Comparison of ENCODE assay signal across 18 mouse cellular contexts in genomic region chr11:121734892-121735291, GRCm38 (mm10). TPM values are rescaled to one million over a fixed set of nuclear protein-coding genes. Genes with fewer than 3 reads are reported as not detected.
DNase-seq lines count a peak whose midpoint lies in the region; ATAC-seq lines count a peak whose summit lies in the region.
"Had no signal": no experiment of that assay in that cellular context is flagged by ENCODE, and none has a peak within 500 bp of the region (broad histone marks: within the 10 kb centered on the region; RNA-seq: fewer than 3 reads in every experiment).

No protein-coding gene starts in this region.

- no peaks in the 10 kb centered on the region for H3K4me1 ChIP-seq in heart, embryonic 10.5 days
- H3K4me1 ChIP-seq in megakaryocyte, embryonic 14.5 days = peaks cover 15% of the 10 kb centered on the region
- H3K4me1 ChIP-seq: forebrain, embryonic 15.5 days; heart, embryonic 15.5 days; intestine, embryonic 15.5 days had no signal

- intact Hi-C loops in heart, postnatal 14 days (cut with DNase I) = no loop called here

- H3K36me3 ChIP-seq in heart, embryonic 10.5 days = no peaks in the 10 kb centered on the region
- H3K36me3 ChIP-seq in megakaryocyte, embryonic 14.5 days (replicated peaks; ENCODE audit: low read length) = no peaks in the 10 kb centered on the region
- H3K36me3 ChIP-seq: embryonic facial prominence, embryonic 12.5 days; forebrain, embryonic 15.5 days; heart, embryonic 15.5 days; hindbrain, embryonic 10.5 days; intestine, embryonic 15.5 days had no signal

- no peaks in the 10 kb centered on the region for H3K9me3 ChIP-seq in heart, embryonic 10.5 days
- H3K9me3 ChIP-seq in megakaryocyte, embryonic 14.5 days = peaks cover 9% of the 10 kb centered on the region
- H3K9me3 ChIP-seq: embryonic facial prominence, embryonic 12.5 days; forebrain, embryonic 15.5 days; heart, embryonic 15.5 days; hindbrain, embryonic 10.5 days; intestine, embryonic 15.5 days had no signal

- H3K27me3 ChIP-seq in heart, embryonic 10.5 days (ENCODE audit: insufficient read depth, poor library complexity, severe bottlenecking) = no peaks in the 10 kb centered on the region
- peaks cover 36% of the 10 kb centered on the region for H3K27me3 ChIP-seq in megakaryocyte, embryonic 14.5 days (replicated peaks)
- H3K27me3 ChIP-seq: embryonic facial prominence, embryonic 12.5 days; forebrain, embryonic 15.5 days; heart, embryonic 15.5 days; intestine, embryonic 15.5 days had no signal

- ATAC-seq in megakaryocyte, adult 5-6 weeks (ENCODE audit: poor library complexity, severe bottlenecking) = no peak
- ATAC-seq: forebrain, embryonic 15.5 days; intestine, embryonic 15.5 days had no signal

- peak; percentile 52 for DNase-seq in heart, embryonic 10.5 days (ENCODE audit: low spot score)
- no peak for DNase-seq in heart, postnatal 14 days
- DNase-seq in brain, adult 2 months (ENCODE audit: low read depth, low spot score) = peak; percentile 16
- DNase-seq in right cerebral cortex, adult 18-20 months = no peak
- DNase-seq in embryo, embryonic 11 days = no peak
- DNase-seq: adrenal gland, postnatal 14 days; cerebellum, adult 11 months; cerebellum, adult 8-10 months; cerebellum, postnatal 14 days; gastrocnemius, postnatal 10 days had no signal

- H3K27ac ChIP-seq in heart, embryonic 10.5 days = no peak overlapping the region
- H3K27ac ChIP-seq: embryonic facial prominence, embryonic 12.5 days; forebrain, embryonic 15.5 days; heart, embryonic 15.5 days; hindbrain, embryonic 10.5 days; hindbrain, embryonic 14.5 days; intestine, embryonic 15.5 days had no signal

- 27% methylated on average over 1 of the region's 1 CpGs for WGBS in heart, embryonic 10.5 days

- no peak overlapping the region for H3K4me3 ChIP-seq in heart, embryonic 10.5 days
- H3K4me3 ChIP-seq in megakaryocyte, embryonic 14.5 days (replicated peaks) = peak overlapping the region; percentile 33
- H3K4me3 ChIP-seq: embryonic facial prominence, embryonic 12.5 days; forebrain, embryonic 15.5 days; heart, embryonic 15.5 days; hindbrain, embryonic 10.5 days; intestine, embryonic 15.5 days had no signal

RNA-seq across cellular contexts. Expression of gene Metrnl, which starts 33.5 kb away (rescaled TPM):
- 6.3 and 6.4 TPM in 2 replicates for polyA plus RNA-seq in heart, embryonic 10.5 days (2016; fragmentation: Nextera tagmentation; extraction: Ambion mirVana)
- total RNA-seq in heart, postnatal 14 days (2021) = 10 to 100 TPM; 20.4 to 22.7 TPM
- polyA plus RNA-seq in megakaryocyte, embryonic 14.5 days (2012; ENCODE audit: insufficient read depth, low replicate concordance) = 2.1 and 12.5 TPM in 2 replicates
- 32.9 and 40.5 TPM in 2 replicates for total RNA-seq in megakaryocyte, adult 5-6 weeks (2015)
- 16.4 and 20.6 TPM in 2 replicates for total RNA-seq in megakaryocyte, adult 5-6 weeks (2017)

Comparison
In these comparisons a context has a peak if more than half of its experiments do, and no peak if none do; other contexts are left out.
1. DNase-seq: peak in heart, embryonic 10.5 days (single experiment) and brain, adult 2 months (single experiment); none in heart, postnatal 14 days (0 of 2), right cerebral cortex, adult 18-20 months (single experiment) and embryo, embryonic 11 days (single experiment).